Mouse (Mus musculus) forebrain, embryonic 16.5 days (tissue): ENCODE results near the gene Rmdn2. TPM values are rescaled to one million over a fixed set of nuclear protein-coding genes. Genes with fewer than 3 reads are reported as not detected.

Experiments used
- ATAC-seq: fragments of 200-750 bp; cut with Nextera tagmentation; 2 replicates; pipeline ENCODE4 v1.8.0; 2017; ENCODE audit warnings: mild to moderate bottlenecking, moderate library complexity
- H3K27ac ChIP-seq: fragments of 300-500 bp; sonication (generic); 2 replicates; pipeline ENCODE4 v1.5.1; 2014; ENCODE audit warnings: low read length, control low read depth
- H3K27me3 ChIP-seq: fragments of 300-500 bp; sonication (generic); replicated peaks from 2 replicates; pipeline ENCODE4 v1.6.1; 2014; ENCODE audit warnings: low read length; ENCODE audit not compliant: control insufficient read depth, insufficient read depth
- H3K36me3 ChIP-seq: fragments of 300-500 bp; sonication (generic); 2 replicates; pipeline ENCODE4 v1.6.1; 2014; ENCODE audit not compliant: control insufficient read depth, insufficient read depth
- H3K4me1 ChIP-seq: fragments of 300-500 bp; sonication (generic); replicated peaks from 2 replicates; pipeline ENCODE4 v1.6.1; 2014; ENCODE audit warnings: low read length; ENCODE audit not compliant: control insufficient read depth, insufficient read depth
- H3K4me2 ChIP-seq: fragments of 300-500 bp; sonication (generic); 2 replicates; pipeline ENCODE4 v1.6.1; 2014; ENCODE audit warnings: mild to moderate bottlenecking, low read length, control low read depth
- H3K4me3 ChIP-seq: fragments of 300-500 bp; sonication (generic); replicated peaks from 2 replicates; pipeline ENCODE4 v1.5.1; 2014; ENCODE audit warnings: mild to moderate bottlenecking, low read length, control low read depth
- H3K9ac ChIP-seq: fragments of 300-500 bp; sonication (generic); replicated peaks from 2 replicates; pipeline ENCODE4 v1.6.1; 2014; ENCODE audit warnings: low read depth, low read length, control low read depth
- H3K9me3 ChIP-seq: fragments of 300-500 bp; sonication (generic); 2 replicates; pipeline ENCODE4 v1.6.1; 2016; ENCODE audit warnings: low read length; ENCODE audit not compliant: control insufficient read depth
- WGBS: fragments of 180-500 bp; shearing (Covaris S2); extraction: QIAGEN DNeasy Blood & Tissue Kit; methylation state at CpG from one replicate; pipeline ENCODE4 v1.1.7; 2014; 5-methylcytosine and 5-hydroxymethylcytosine counted together
- polyA plus RNA-seq: library from polyadenylated mRNA; unstranded; fragments of >200 nt; fragmentation: Nextera tagmentation; extraction: Ambion mirVana; gene quantifications from 2 replicates; pipeline ENCODE4 v1.2.1, GENCODE M21; 2015

The Rmdn2 gene
- polyA plus RNA-seq, 1 experiment from 2014 or later: 5.8 TPM

GRCm38 (mm10) chr17:79589913-79590312, 21.8 kb upstream of the Rmdn2 start:
- WGBS: 93% methylated on average over 1 of the region's 1 CpGs

GRCm38 (mm10) chr17:79595996-79596395, 15.7 kb upstream of the Rmdn2 start:
- Histone ChIP-seq H3K9me3 (no peaks in the 10 kb centered on the region), H3K4me3 (no peak overlapping the region), H3K9ac (no peak overlapping the region), H3K27ac (no peak overlapping the region), H3K4me1 (no peaks in the 10 kb centered on the region), H3K36me3 (no peaks in the 10 kb centered on the region), H3K27me3 (no peaks in the 10 kb centered on the region), H3K4me2 (no peak overlapping the region)
- ATAC-seq: no peak
- 85% methylated on average over 4 of the region's 4 CpGs for WGBS

More at GRCm38 (mm10) chr17:79589913-79590312, 21.8 kb upstream of the Rmdn2 start:
- Histone ChIP-seq H3K36me3 (no peaks in the 10 kb centered on the region), H3K4me2 (no peak overlapping the region), H3K27ac (no peak overlapping the region), H3K4me1 (no peaks in the 10 kb centered on the region), H3K9me3 (no peaks in the 10 kb centered on the region), H3K27me3 (no peaks in the 10 kb centered on the region), H3K4me3 (no peak overlapping the region), H3K9ac (no peak overlapping the region)
- no peak for ATAC-seq

- 72% methylated on average over 2 of the region's 2 CpGs for WGBS
- ATAC-seq: no peak
- H3K4me1 ChIP-seq: no peaks in the 10 kb centered on the region
Observed at GRCm38 (mm10) chr17:79598151-79598550, 13.5 kb upstream of the Rmdn2 start.

GRCm38 (mm10) chr17:79598596-79599577, 12.8 kb upstream of the Rmdn2 start:
- H3K36me3 ChIP-seq: no peaks in the 10 kb centered on the region
- H3K9me3 ChIP-seq: no peaks in the 10 kb centered on the region
- H3K27me3 ChIP-seq: no peaks in the 10 kb centered on the region
- no peak overlapping the region for H3K4me3 ChIP-seq
- no peak overlapping the region for H3K4me2 ChIP-seq
- H3K4me1 ChIP-seq: no peaks in the 10 kb centered on the region
- H3K9ac ChIP-seq: no peak overlapping the region
- ATAC-seq: no peak
- no peak overlapping the region for H3K27ac ChIP-seq
- WGBS: 28% methylated on average over 8 of the region's 8 CpGs

More at GRCm38 (mm10) chr17:79598151-79598550, 13.5 kb upstream of the Rmdn2 start:
- H3K4me3 ChIP-seq: no peak overlapping the region
- no peak overlapping the region for H3K9ac ChIP-seq
- H3K4me2 ChIP-seq: no peak overlapping the region
- H3K36me3 ChIP-seq: no peaks in the 10 kb centered on the region
- no peaks in the 10 kb centered on the region for H3K9me3 ChIP-seq
- H3K27me3 ChIP-seq: no peaks in the 10 kb centered on the region
- H3K27ac ChIP-seq: no peak overlapping the region

- WGBS: 77% methylated on average over 4 of the region's 4 CpGs
- Histone ChIP-seq H3K27ac (no peak overlapping the region), H3K4me2 (no peak overlapping the region), H3K9ac (no peak overlapping the region), H3K36me3 (no peaks in the 10 kb centered on the region), H3K4me3 (no peak overlapping the region), H3K4me1 (no peaks in the 10 kb centered on the region), H3K27me3 (no peaks in the 10 kb centered on the region), H3K9me3 (no peaks in the 10 kb centered on the region)
- ATAC-seq: no peak
Observed at GRCm38 (mm10) chr17:79600108-79600507, 11.6 kb upstream of the Rmdn2 start.

- no peaks in the 10 kb centered on the region for H3K36me3 ChIP-seq
- H3K9ac ChIP-seq: no peak overlapping the region
- H3K4me1 ChIP-seq: no peaks in the 10 kb centered on the region
- no peak overlapping the region for H3K4me2 ChIP-seq
- H3K4me3 ChIP-seq: no peak overlapping the region
- 53% methylated on average over 5 of the region's 5 CpGs for WGBS
- no peak overlapping the region for H3K27ac ChIP-seq
- no peaks in the 10 kb centered on the region for H3K27me3 ChIP-seq
- no peak for ATAC-seq
- H3K9me3 ChIP-seq: no peaks in the 10 kb centered on the region
Observed at GRCm38 (mm10) chr17:79602381-79602780, 9.3 kb upstream of the Rmdn2 start.

GRCm38 (mm10) chr17:79603427-79603826, 8.2 kb upstream of the Rmdn2 start:
- no peak for ATAC-seq
- Histone ChIP-seq H3K36me3 (no peaks in the 10 kb centered on the region), H3K9ac (no peak overlapping the region), H3K9me3 (no peaks in the 10 kb centered on the region), H3K4me2 (no peak overlapping the region), H3K27me3 (no peaks in the 10 kb centered on the region), H3K4me1 (no peaks in the 10 kb centered on the region), H3K27ac (no peak overlapping the region), H3K4me3 (no peak overlapping the region)
- 73% methylated on average over 7 of the region's 7 CpGs for WGBS

- no peaks in the 10 kb centered on the region for H3K27me3 ChIP-seq
- ATAC-seq: no peak
- H3K4me1 ChIP-seq: no peaks in the 10 kb centered on the region
- no peak overlapping the region for H3K4me3 ChIP-seq
- no peak overlapping the region for H3K9ac ChIP-seq
- H3K9me3 ChIP-seq: no peaks in the 10 kb centered on the region
- H3K4me2 ChIP-seq: no peak overlapping the region
- no peak overlapping the region for H3K27ac ChIP-seq
- no peaks in the 10 kb centered on the region for H3K36me3 ChIP-seq
- WGBS: 82% methylated on average over 2 of the region's 2 CpGs
Observed at GRCm38 (mm10) chr17:79605794-79606193, 5.9 kb upstream of the Rmdn2 start.

- Histone ChIP-seq H3K27ac (no peak overlapping the region), H3K4me2 (no peak overlapping the region), H3K4me3 (no peak overlapping the region), H3K9me3 (no peaks in the 10 kb centered on the region), H3K9ac (no peak overlapping the region), H3K4me1 (peaks cover 2% of the 10 kb centered on the region), H3K27me3 (no peaks in the 10 kb centered on the region), H3K36me3 (no peaks in the 10 kb centered on the region)
- 95% methylated on average over 1 of the region's 1 CpGs for WGBS
- no peak for ATAC-seq
Observed at GRCm38 (mm10) chr17:79609697-79610096, 2.0 kb upstream of the Rmdn2 start.
